Mouse (Mus musculus) bone marrow macrophage, adult 2 months (primary cell): ENCODE data around the gene Nprl2.

ENCODE experiments used
- CTCF ChIP-seq: IDR thresholded peaks from 2 replicates; pipeline ENCODE4 v1.5.1; 2012; ENCODE audit warnings: low read depth, mild to moderate bottlenecking, low read length, moderate library complexity
- POLR2A ChIP-seq: IDR thresholded peaks from 2 replicates; pipeline ENCODE4 v1.6.1; 2012; ENCODE audit warnings: mild to moderate bottlenecking, low read depth, low read length, borderline replicate concordance

DNA sequence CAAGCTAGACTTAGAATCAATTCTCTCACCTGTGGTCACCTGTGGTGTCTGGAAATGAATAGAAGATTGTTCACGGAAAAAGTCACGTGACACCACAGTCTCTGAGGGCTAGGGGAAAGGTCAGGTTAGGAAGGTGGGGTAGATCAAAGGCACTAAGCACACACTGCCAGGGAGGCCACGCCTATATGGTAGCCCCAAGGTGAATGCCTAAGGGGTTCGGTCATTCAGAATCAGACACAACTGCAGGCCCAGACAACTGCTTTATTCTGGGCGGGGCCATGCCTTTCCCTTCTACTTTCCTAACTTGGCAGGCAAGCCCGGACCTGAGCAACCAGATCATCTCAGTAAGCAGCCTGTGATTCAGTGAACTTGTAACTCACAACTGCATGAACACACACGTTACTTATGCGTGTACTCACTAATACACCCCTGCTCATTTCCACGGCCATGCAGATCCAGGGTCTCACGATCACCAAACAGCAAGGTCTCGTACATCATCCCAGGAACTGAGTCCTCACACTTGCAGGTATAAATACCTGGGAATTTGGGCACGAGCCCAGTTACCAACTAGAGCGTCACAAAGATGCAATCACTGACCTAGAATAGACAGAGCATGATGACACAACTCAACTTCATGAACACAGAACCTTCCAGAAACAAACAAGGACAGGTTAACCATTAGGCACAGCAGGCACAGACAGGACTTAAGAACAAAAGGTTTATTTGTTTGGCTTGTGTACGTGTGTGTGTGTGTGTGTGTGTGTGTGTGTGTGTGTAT is 33.7 kb downstream of the Nprl2 start:
- TF ChIP-seq CTCF (no peak), POLR2A (no peak)
